Mouse (Mus musculus) heart, embryonic 11.5 days (tissue): ENCODE measurements around the gene Tgm1. TPM values are rescaled to one million over a fixed set of nuclear protein-coding genes. Genes with fewer than 3 reads are reported as not detected.

Source experiments
- ATAC-seq: fragments of 200-750 bp; cut with Nextera tagmentation; replicated peaks from 2 replicates; pipeline ENCODE4 v1.8.0; 2017; ENCODE audit warnings: moderate library complexity; ENCODE audit not compliant: insufficient number of reproducible peaks, low FRiP score, low TSS enrichment
- H3K27ac ChIP-seq: fragments of 300-500 bp; sonication (generic); 2 replicates; pipeline ENCODE4 v1.5.1; 2014; ENCODE audit warnings: mild to moderate bottlenecking, low read depth, low read length
- H3K27me3 ChIP-seq: fragments of 300-500 bp; sonication (generic); 2 replicates; pipeline ENCODE4 v1.6.1; 2014; ENCODE audit warnings: mild to moderate bottlenecking, low read length, mixed read lengths; ENCODE audit not compliant: control insufficient read depth, insufficient read depth
- H3K36me3 ChIP-seq: fragments of 300-500 bp; sonication (generic); 2 replicates; pipeline ENCODE4 v1.6.1; 2014; ENCODE audit warnings: mild to moderate bottlenecking, low read length, moderate library complexity, mixed read lengths; ENCODE audit not compliant: control insufficient read depth, insufficient read depth
- H3K4me1 ChIP-seq: fragments of 300-500 bp; sonication (generic); 2 replicates; pipeline ENCODE4 v1.6.1; 2014; ENCODE audit warnings: low read length; ENCODE audit not compliant: control insufficient read depth, insufficient read depth
- H3K4me2 ChIP-seq: fragments of 300-500 bp; sonication (generic); 2 replicates; pipeline ENCODE4 v1.6.1; 2014; ENCODE audit warnings: mild to moderate bottlenecking, moderate library complexity
- H3K4me3 ChIP-seq: fragments of 300-500 bp; sonication (generic); 2 replicates; pipeline ENCODE4 v1.5.1; 2014; ENCODE audit warnings: low read depth, low read length
- H3K9ac ChIP-seq: fragments of 300-500 bp; sonication (generic); 2 replicates; pipeline ENCODE4 v1.6.1; 2014; ENCODE audit warnings: mild to moderate bottlenecking, low read depth, low read length, moderate library complexity
- H3K9me3 ChIP-seq: fragments of 300-500 bp; sonication (generic); replicated peaks from 2 replicates; pipeline ENCODE4 v1.6.1; 2016; ENCODE audit warnings: low read length; ENCODE audit not compliant: control insufficient read depth
- WGBS: fragments of 180-500 bp; shearing (Covaris S2); extraction: QIAGEN DNeasy Blood & Tissue Kit; methylation state at CpG from one replicate; pipeline ENCODE4 v1.1.7; 2014; ENCODE audit not compliant: insufficient replicate concordance; 5-methylcytosine and 5-hydroxymethylcytosine counted together
- polyA plus RNA-seq: library from polyadenylated mRNA; unstranded; fragments of >200 nt; fragmentation: Nextera tagmentation; extraction: Ambion mirVana; gene quantifications from 2 replicates; pipeline ENCODE4 v1.2.1, GENCODE M21; 2014

Gene Tgm1
- polyA plus RNA-seq, 1 experiment from 2014 or later, result 0.30 TPM

- 80% methylated on average over 7 of the region's 7 CpGs for WGBS
Observed at GRCm38 (mm10) chr14:55651528-55651927, 62.2 kb downstream of the Tgm1 start.

More at GRCm38 (mm10) chr14:55651528-55651927, 62.2 kb downstream of the Tgm1 start:
- Histone ChIP-seq H3K36me3 (peaks cover under 1% of the 10 kb centered on the region), H3K27me3 (no peaks in the 10 kb centered on the region), H3K27ac (no peak overlapping the region), H3K4me3 (no peak overlapping the region), H3K9ac (no peak overlapping the region), H3K4me1 (no peaks in the 10 kb centered on the region), H3K9me3 (no peaks in the 10 kb centered on the region), H3K4me2 (no peak overlapping the region)
- no peak for ATAC-seq

Other genes with a start within 250 kb of the Tgm1 start
- gene Dhrs4, start 235.2 kb downstream of the Tgm1 start, polyA plus RNA-seq, result 22.0 and 44.5 TPM in 2 replicates
- 2.2 TPM in 2 replicates for gene Carmil3, start 223.3 kb downstream of the Tgm1 start, polyA plus RNA-seq
- gene Cpne6, start 203.5 kb downstream of the Tgm1 start, polyA plus RNA-seq, result 0.32 and 0.43 TPM in 2 replicates
- gene Nrl, start 188.9 kb downstream of the Tgm1 start, polyA plus RNA-seq, result not detected in 2 replicates
- 28.0 and 33.0 TPM in 2 replicates for gene Pck2, start 173.7 kb downstream of the Tgm1 start, polyA plus RNA-seq
- gene Dcaf11, start 153.9 kb downstream of the Tgm1 start, polyA plus RNA-seq, result 61.3 and 71.1 TPM in 2 replicates
- gene A730061H03Rik, start 153.5 kb downstream of the Tgm1 start, polyA plus RNA-seq, result 1.0 and 1.3 TPM in 2 replicates
- gene Fitm1, start 138.3 kb downstream of the Tgm1 start, polyA plus RNA-seq, result 107 and 108 TPM in 2 replicates
- gene Psme1, start 135.8 kb downstream of the Tgm1 start, polyA plus RNA-seq, result 223 and 235 TPM in 2 replicates
- gene Emc9, start 128.6 kb downstream of the Tgm1 start, polyA plus RNA-seq, result 18.7 and 20.0 TPM in 2 replicates
- gene Psme2, start 122.8 kb downstream of the Tgm1 start, polyA plus RNA-seq, result 222 and 223 TPM in 2 replicates
- gene Rnf31, start 122.2 kb downstream of the Tgm1 start, polyA plus RNA-seq, result 11.2 and 13.0 TPM in 2 replicates
- 6.4 and 7.5 TPM in 2 replicates for gene Irf9, start 110.4 kb downstream of the Tgm1 start, polyA plus RNA-seq
- gene Rec8, start 95.9 kb downstream of the Tgm1 start, polyA plus RNA-seq, result 8.8 and 14.1 TPM in 2 replicates
- gene Ipo4, start 78.0 kb downstream of the Tgm1 start, polyA plus RNA-seq, result 70.1 and 81.7 TPM in 2 replicates
- 1.9 and 4.2 TPM in 2 replicates for gene Gm49378, start 76.0 kb downstream of the Tgm1 start, polyA plus RNA-seq
- 78.7 and 86.9 TPM in 2 replicates for gene Tm9sf1, start 70.1 kb downstream of the Tgm1 start, polyA plus RNA-seq
- gene Tssk4, start 63.7 kb downstream of the Tgm1 start, polyA plus RNA-seq, result 0.63 TPM in 2 replicates
- 72.0 and 74.2 TPM in 2 replicates for gene Mdp1, start 53.4 kb downstream of the Tgm1 start, polyA plus RNA-seq
- gene Gmpr2, start 42.0 kb downstream of the Tgm1 start, polyA plus RNA-seq, result 41.3 and 43.3 TPM in 2 replicates
- gene Nedd8, start 41.8 kb downstream of the Tgm1 start, polyA plus RNA-seq, result 512 and 535 TPM in 2 replicates
- 39.6 and 42.3 TPM in 2 replicates for gene Tinf2, start 32.1 kb downstream of the Tgm1 start, polyA plus RNA-seq
- 19.1 and 19.7 TPM in 2 replicates for gene Rabggta, start 8.3 kb upstream of the Tgm1 start, polyA plus RNA-seq
- 56.4 and 60.3 TPM in 2 replicates for gene Dhrs1, start 31.8 kb upstream of the Tgm1 start, polyA plus RNA-seq
- gene Nop9, start 31.8 kb upstream of the Tgm1 start, polyA plus RNA-seq, result 25.1 and 26.3 TPM in 2 replicates
- 1.4 and 1.7 TPM in 2 replicates for gene Cideb, start 44.5 kb upstream of the Tgm1 start, polyA plus RNA-seq
- gene Ltb4r2, start 47.5 kb upstream of the Tgm1 start, polyA plus RNA-seq, result 0.16 and 1.0 TPM in 2 replicates
- gene Ltb4r1, start 52.0 kb upstream of the Tgm1 start, polyA plus RNA-seq, result 0.11 and 0.21 TPM in 2 replicates
- gene Adcy4, start 70.2 kb upstream of the Tgm1 start, polyA plus RNA-seq, result 13.2 and 19.7 TPM in 2 replicates
- 19.6 and 19.8 TPM in 2 replicates for gene Ripk3, start 74.9 kb upstream of the Tgm1 start, polyA plus RNA-seq
- gene Nfatc4, start 109.2 kb upstream of the Tgm1 start, polyA plus RNA-seq, result 15.5 and 16.9 TPM in 2 replicates
- 12.5 and 20.3 TPM in 2 replicates for gene Nynrin, start 140.1 kb upstream of the Tgm1 start, polyA plus RNA-seq
- 0.30 and 0.42 TPM in 2 replicates for gene Cbln3, start 170.5 kb upstream of the Tgm1 start, polyA plus RNA-seq
- 6.0 and 8.9 TPM in 2 replicates for gene Khnyn, start 171.0 kb upstream of the Tgm1 start, polyA plus RNA-seq
- gene Sdr39u1, start 186.4 kb upstream of the Tgm1 start, polyA plus RNA-seq, result 36.9 and 42.2 TPM in 2 replicates
- not detected in 2 replicates for gene Cma1, start 230.7 kb upstream of the Tgm1 start, polyA plus RNA-seq
- not detected in 2 replicates for gene Cma2, start 237.1 kb upstream of the Tgm1 start, polyA plus RNA-seq